Mouse (Mus musculus): ENCODE results near the gene Gnao1. TPM values are rescaled to one million over a fixed set of nuclear protein-coding genes. Genes with fewer than 3 reads are reported as not detected.
A peak's percentile ranks its signal among the peaks of the same experiment; 100 is the strongest.

Gnao1 gene
- polyA plus RNA-seq, 1 experiment from 2014 or later = 16.0 TPM

GRCm38 (mm10) chr8:93821327-93821726 lies 11.6 kb downstream of the Gnao1 start:
- Histone ChIP-seq H3K36me3 (replicated peaks) (peaks cover 29% of the 10 kb centered on the region), H3K4me3 (no peak overlapping the region), H3K9me3 (no peaks in the 10 kb centered on the region), H3K4me1 (peaks cover 17% of the 10 kb centered on the region), H3K27me3 (ENCODE audit: poor library complexity, severe bottlenecking) (no peaks in the 10 kb centered on the region), H3K27ac (no peak overlapping the region)
- 95% methylated on average over 7 of the region's 7 CpGs for WGBS
- no peak for DNase-seq (ENCODE audit: extremely low spot score, low spot score)

GRCm38 (mm10) chr8:93825317-93825716 lies 15.6 kb downstream of the Gnao1 start:
- Histone ChIP-seq H3K27ac (no peak overlapping the region), H3K4me1 (peaks cover 15% of the 10 kb centered on the region), H3K27me3 (ENCODE audit: poor library complexity, severe bottlenecking) (no peaks in the 10 kb centered on the region), H3K9me3 (no peaks in the 10 kb centered on the region), H3K36me3 (replicated peaks) (peaks cover 23% of the 10 kb centered on the region), H3K4me3 (no peak overlapping the region)
- no peak for DNase-seq (ENCODE audit: extremely low spot score, low spot score)
- 85% methylated on average over 4 of the region's 4 CpGs for WGBS

GRCm38 (mm10) chr8:93830626-93831025 lies 20.9 kb downstream of the Gnao1 start:
- H3K36me3 ChIP-seq (replicated peaks) = peaks cover 5% of the 10 kb centered on the region; the same call in 1 of the 2 replicates
- 88% methylated on average over 3 of the region's 3 CpGs for WGBS
- no peak overlapping the region for H3K27ac ChIP-seq
- peaks cover 20% of the 10 kb centered on the region; the same call in 1 of the 2 replicates for H3K4me1 ChIP-seq
- DNase-seq (ENCODE audit: extremely low spot score, low spot score) = no peak
- no peak overlapping the region for H3K4me3 ChIP-seq
- 0 out of 2 replicates have a peak, but pooled peaks cover 4% of the 10 kb centered on the region for H3K27me3 ChIP-seq (ENCODE audit: poor library complexity, severe bottlenecking)
- H3K9me3 ChIP-seq = no peaks in the 10 kb centered on the region

DNA sequence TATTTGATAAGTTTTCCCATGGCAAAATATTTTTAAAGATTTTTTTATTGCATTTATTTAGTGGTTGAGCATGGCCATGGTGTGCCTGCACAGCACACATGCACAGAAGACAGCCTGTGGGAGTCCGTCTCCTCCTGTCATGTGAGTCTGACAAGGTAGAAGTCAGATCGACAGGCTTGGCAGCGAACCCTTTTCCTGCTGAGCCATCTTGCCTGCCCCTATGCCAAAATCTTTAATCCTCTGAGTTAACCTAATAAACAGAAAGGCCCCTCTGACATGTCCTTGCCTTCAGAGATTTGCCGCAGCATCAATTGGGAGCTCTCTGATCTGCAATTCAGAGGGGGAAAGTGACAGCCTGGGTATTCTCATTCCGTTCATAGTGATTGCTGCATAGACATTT lies 26.0 kb downstream of the Gnao1 start:
- H3K27ac ChIP-seq = no peak overlapping the region
- peaks cover 39% of the 10 kb centered on the region for H3K27me3 ChIP-seq (ENCODE audit: poor library complexity, severe bottlenecking)
- no peaks in the 10 kb centered on the region for H3K9me3 ChIP-seq
- H3K36me3 ChIP-seq (replicated peaks) = no peaks in the 10 kb centered on the region
- H3K4me1 ChIP-seq = peaks cover 55% of the 10 kb centered on the region
- 62% methylated on average over 5 of the region's 5 CpGs for WGBS
- H3K4me3 ChIP-seq = no peak overlapping the region
- no peak for DNase-seq (ENCODE audit: extremely low spot score, low spot score)

GRCm38 (mm10) chr8:93839113-93839512 lies 29.3 kb downstream of the Gnao1 start:
- no peak for DNase-seq (ENCODE audit: extremely low spot score, low spot score)
- Histone ChIP-seq H3K4me3 (no peak overlapping the region), H3K36me3 (replicated peaks) (no peaks in the 10 kb centered on the region), H3K9me3 (no peaks in the 10 kb centered on the region), H3K27ac (0 out of 2 replicates have a peak overlapping the region, but pooled peaks have one; percentile 30), H3K4me1 (peaks cover 61% of the 10 kb centered on the region), H3K27me3 (ENCODE audit: poor library complexity, severe bottlenecking) (peaks cover 45% of the 10 kb centered on the region)
- 21% methylated on average over 8 of the region's 8 CpGs for WGBS

DNA sequence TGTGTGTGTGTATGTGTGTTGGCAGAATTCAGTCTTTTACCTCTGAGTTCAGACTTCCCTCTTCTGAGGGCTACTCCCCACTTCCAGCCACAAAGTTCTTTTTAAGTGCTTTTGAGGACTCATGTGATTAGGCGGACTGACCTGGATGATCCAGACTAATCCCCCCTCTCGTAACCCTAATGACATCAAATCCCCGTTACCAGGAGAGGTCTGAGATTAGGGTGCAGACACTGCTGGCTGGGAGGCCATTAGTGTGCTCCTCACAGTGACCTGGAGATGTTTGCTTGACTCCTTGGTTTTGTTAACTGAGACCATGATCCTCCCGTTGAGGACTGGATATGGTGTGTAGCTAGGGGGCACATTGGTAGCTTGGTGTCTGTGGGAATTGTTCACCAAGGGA lies 30.7 kb downstream of the Gnao1 start:
- DNase-seq (ENCODE audit: extremely low spot score, low spot score) = no peak
- H3K4me1 ChIP-seq = peaks cover 60% of the 10 kb centered on the region
- no peak overlapping the region for H3K4me3 ChIP-seq
- H3K9me3 ChIP-seq = no peaks in the 10 kb centered on the region
- H3K27me3 ChIP-seq (ENCODE audit: poor library complexity, severe bottlenecking) = peaks cover 41% of the 10 kb centered on the region
- H3K27ac ChIP-seq = no peak overlapping the region
- 43% methylated on average over 4 of the region's 4 CpGs for WGBS
- H3K36me3 ChIP-seq (replicated peaks) = no peaks in the 10 kb centered on the region

- peaks cover 54% of the 10 kb centered on the region for H3K4me1 ChIP-seq
- H3K36me3 ChIP-seq (replicated peaks) = no peaks in the 10 kb centered on the region
- H3K4me3 ChIP-seq = no peak overlapping the region
- 60% methylated on average over 10 of the region's 10 CpGs for WGBS
- H3K27me3 ChIP-seq (ENCODE audit: poor library complexity, severe bottlenecking) = peaks cover 37% of the 10 kb centered on the region
- H3K9me3 ChIP-seq = no peaks in the 10 kb centered on the region
- no peak overlapping the region for H3K27ac ChIP-seq
- no peak for DNase-seq (ENCODE audit: extremely low spot score, low spot score)
Measured at GRCm38 (mm10) chr8:93840956-93841752, 31.4 kb downstream of the Gnao1 start.

- H3K27ac ChIP-seq = no peak overlapping the region
- no peaks in the 10 kb centered on the region for H3K9me3 ChIP-seq
- no peaks in the 10 kb centered on the region for H3K36me3 ChIP-seq (replicated peaks)
- peaks cover 48% of the 10 kb centered on the region for H3K4me1 ChIP-seq
- no peak overlapping the region for H3K4me3 ChIP-seq
- WGBS = 91% methylated on average over 4 of the region's 4 CpGs
- no peak for DNase-seq (ENCODE audit: extremely low spot score, low spot score)
- H3K27me3 ChIP-seq (ENCODE audit: poor library complexity, severe bottlenecking) = peaks cover 26% of the 10 kb centered on the region
Measured at GRCm38 (mm10) chr8:93842574-93842973, 32.8 kb downstream of the Gnao1 start.

- Histone ChIP-seq H3K36me3 (replicated peaks) (no peaks in the 10 kb centered on the region), H3K27ac (no peak overlapping the region), H3K4me1 (peaks cover 34% of the 10 kb centered on the region), H3K9me3 (no peaks in the 10 kb centered on the region), H3K27me3 (ENCODE audit: poor library complexity, severe bottlenecking) (peaks cover 23% of the 10 kb centered on the region), H3K4me3 (no peak overlapping the region)
- no peak for DNase-seq (ENCODE audit: extremely low spot score, low spot score)
- WGBS = 46% methylated on average over 12 of the region's 12 CpGs
Measured at GRCm38 (mm10) chr8:93843858-93844502, 34.2 kb downstream of the Gnao1 start.

- whole genome bisulfite sequencing = 74% methylated on average over 1 of the region's 1 CpGs
- Histone ChIP-seq H3K9me3 (no peaks in the 10 kb centered on the region), H3K27ac (no peak overlapping the region), H3K4me1 (peaks cover 23% of the 10 kb centered on the region), H3K27me3 (ENCODE audit: poor library complexity, severe bottlenecking) (peaks cover 11% of the 10 kb centered on the region; the same call in 1 of the 2 replicates), H3K36me3 (replicated peaks) (no peaks in the 10 kb centered on the region), H3K4me3 (no peak overlapping the region)
- DNase-seq (ENCODE audit: extremely low spot score, low spot score) = no peak
Measured at GRCm38 (mm10) chr8:93845186-93845585, 35.4 kb downstream of the Gnao1 start.

GRCm38 (mm10) chr8:93852087-93852645 lies 42.4 kb downstream of the Gnao1 start:
- 84% methylated on average over 11 of the region's 11 CpGs for WGBS
- no peak for DNase-seq (ENCODE audit: extremely low spot score, low spot score)
- H3K4me3 ChIP-seq = no peak overlapping the region
- no peaks in the 10 kb centered on the region for H3K9me3 ChIP-seq
- no peak overlapping the region for H3K27ac ChIP-seq
- no peaks in the 10 kb centered on the region for H3K36me3 ChIP-seq (replicated peaks)
- no peaks in the 10 kb centered on the region for H3K27me3 ChIP-seq (ENCODE audit: poor library complexity, severe bottlenecking)
- no peaks in the 10 kb centered on the region; the same call in 1 of the 2 replicates for H3K4me1 ChIP-seq

GRCm38 (mm10) chr8:93852851-93853461 lies 43.2 kb downstream of the Gnao1 start:
- Histone ChIP-seq H3K36me3 (replicated peaks) (no peaks in the 10 kb centered on the region), H3K27me3 (ENCODE audit: poor library complexity, severe bottlenecking) (no peaks in the 10 kb centered on the region), H3K27ac (no peak overlapping the region), H3K4me3 (no peak overlapping the region), H3K9me3 (no peaks in the 10 kb centered on the region), H3K4me1 (no peaks in the 10 kb centered on the region; the same call in 1 of the 2 replicates)
- 89% methylated on average over 9 of the region's 9 CpGs for WGBS
- no peak for DNase-seq (ENCODE audit: extremely low spot score, low spot score)

All from forebrain, embryonic 10.5 days (tissue).